Mouse (Mus musculus) intestine, postnatal 0 days (tissue): ENCODE data around the gene Orm3. TPM values are rescaled to one million over a fixed set of nuclear protein-coding genes. Genes with fewer than 3 reads are reported as not detected.

Experiments
- ATAC-seq: fragments of 200-750 bp; cut with Nextera tagmentation; 2 replicates; pipeline ENCODE4 v1.8.0; 2017; ENCODE audit warnings: mild to moderate bottlenecking, moderate TSS enrichment, moderate library complexity
- H3K27ac ChIP-seq: fragments of 300-500 bp; sonication (generic); 2 replicates; pipeline ENCODE4 v1.5.1; 2014; ENCODE audit warnings: mild to moderate bottlenecking, low read depth, low read length, moderate library complexity
- H3K27me3 ChIP-seq: fragments of 300-500 bp; sonication (generic); replicated peaks from 2 replicates; pipeline ENCODE4 v1.6.1; 2014; ENCODE audit warnings: low read length, mixed read lengths; ENCODE audit not compliant: control insufficient read depth, insufficient read depth
- H3K36me3 ChIP-seq: fragments of 300-500 bp; sonication (generic); 2 replicates; pipeline ENCODE4 v1.6.1; 2014; ENCODE audit warnings: mild to moderate bottlenecking, moderate library complexity; ENCODE audit not compliant: control insufficient read depth, insufficient read depth
- H3K4me1 ChIP-seq: fragments of 300-500 bp; sonication (generic); replicated peaks from 2 replicates; pipeline ENCODE4 v1.6.1; 2014; ENCODE audit warnings: antibody characterized with exemption, low read length, mixed read lengths; ENCODE audit not compliant: control insufficient read depth, insufficient read depth
- H3K4me2 ChIP-seq: fragments of 300-500 bp; sonication (generic); replicated peaks from 2 replicates; pipeline ENCODE4 v1.6.1; 2014; ENCODE audit warnings: low read depth, mild to moderate bottlenecking, moderate library complexity
- H3K4me3 ChIP-seq: fragments of 300-500 bp; sonication (generic); 2 replicates; pipeline ENCODE4 v1.5.1; 2014; ENCODE audit warnings: low read depth, low read length
- H3K9ac ChIP-seq: fragments of 300-500 bp; sonication (generic); 2 replicates; pipeline ENCODE4 v1.6.1; 2014; ENCODE audit warnings: mild to moderate bottlenecking, low read depth, low read length
- H3K9me3 ChIP-seq: fragments of 300-500 bp; sonication (generic); 2 replicates; pipeline ENCODE4 v1.6.1; 2016; ENCODE audit warnings: mixed run types; ENCODE audit not compliant: control insufficient read depth
- CTCF ChIP-seq: sonication (generic); IDR thresholded peaks from 2 replicates; pipeline ENCODE4 v1.5.1; 2016; ENCODE audit warnings: low read depth, mild to moderate bottlenecking, control low read depth, antibody characterized with exemption, moderate library complexity
- WGBS: fragments of 180-500 bp; shearing (Covaris S2); extraction: QIAGEN DNeasy Blood & Tissue Kit; methylation state at CpG from one replicate; pipeline ENCODE4 v1.1.7; 2014; 5-methylcytosine and 5-hydroxymethylcytosine counted together
- polyA plus RNA-seq: library from polyadenylated mRNA; unstranded; fragments of >200 nt; fragmentation: Nextera tagmentation; extraction: Ambion mirVana; gene quantifications from 2 replicates; pipeline ENCODE4 v1.2.1, GENCODE M21; 2015

The Orm3 gene
- polyA plus RNA-seq, 1 experiment from 2014 or later = not detected

DNA sequence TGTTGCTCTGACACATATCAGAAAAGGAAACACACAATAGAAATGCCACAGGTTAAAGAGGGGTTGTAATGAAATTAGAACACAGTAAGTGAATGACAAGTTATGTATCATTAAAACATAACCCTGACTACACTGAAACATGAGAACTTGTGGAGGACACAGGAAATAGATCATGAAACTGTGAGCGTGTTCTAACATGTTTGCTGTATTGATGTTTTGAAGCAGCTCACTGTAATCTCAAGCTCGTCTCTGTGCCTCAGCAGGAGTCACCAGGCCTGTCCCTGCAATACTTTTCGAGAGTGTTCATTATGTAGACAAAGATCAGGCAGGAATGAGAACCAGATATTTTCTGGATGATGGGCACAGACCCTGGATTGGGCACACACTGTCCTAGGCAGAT is 12.4 kb upstream of the Orm3 start:
- H3K9ac ChIP-seq = no peak overlapping the region
- no peaks in the 10 kb centered on the region for H3K36me3 ChIP-seq
- no peak overlapping the region for H3K27ac ChIP-seq
- H3K4me3 ChIP-seq = no peak overlapping the region
- no peaks in the 10 kb centered on the region for H3K4me1 ChIP-seq
- ATAC-seq = no peak
- TF ChIP-seq CTCF = no peak
- H3K9me3 ChIP-seq = no peaks in the 10 kb centered on the region
- H3K27me3 ChIP-seq = no peaks in the 10 kb centered on the region
- no peak overlapping the region for H3K4me2 ChIP-seq
- 67% methylated on average over 3 of the region's 3 CpGs for WGBS

DNA sequence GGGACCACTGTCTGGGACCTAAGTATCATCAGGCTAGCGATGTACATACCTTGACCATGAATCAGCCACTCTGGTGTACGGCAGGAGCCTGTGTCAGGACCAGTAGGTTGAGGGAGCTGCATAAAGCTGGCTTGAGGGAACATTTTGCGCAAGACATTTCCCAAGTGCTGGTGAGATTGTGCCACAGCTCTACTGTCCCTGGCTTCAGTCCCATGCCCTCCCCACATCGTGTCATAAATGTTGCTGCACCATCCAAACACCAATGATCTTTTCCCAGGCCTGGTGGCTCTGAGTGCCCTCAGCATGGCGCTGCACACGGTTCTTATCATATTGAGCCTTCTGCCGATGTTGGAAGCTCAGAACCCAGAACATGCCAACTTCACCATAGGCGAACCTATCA is 11.7 kb upstream of the Orm3 start, which contains the start of gene Orm1:
Orm1 (plus strand) TSS at position 266 of the 400 bp plus-strand sequence.
- 80% methylated on average over 8 of the region's 8 CpGs for WGBS
- no peaks in the 10 kb centered on the region for H3K27me3 ChIP-seq
- no peaks in the 10 kb centered on the region for H3K9me3 ChIP-seq
- no peak within 1 kb of the TSS for H3K4me3 ChIP-seq
- TF ChIP-seq CTCF = no peak
- H3K36me3 ChIP-seq = no peaks in the 10 kb centered on the region
- no peak within 1 kb of the TSS for H3K9ac ChIP-seq
- no peak for ATAC-seq
- H3K4me1 ChIP-seq = no peaks in the 10 kb centered on the region
- H3K4me2 ChIP-seq = no peak within 1 kb of the TSS
- H3K27ac ChIP-seq = no peak within 1 kb of the TSS

DNA sequence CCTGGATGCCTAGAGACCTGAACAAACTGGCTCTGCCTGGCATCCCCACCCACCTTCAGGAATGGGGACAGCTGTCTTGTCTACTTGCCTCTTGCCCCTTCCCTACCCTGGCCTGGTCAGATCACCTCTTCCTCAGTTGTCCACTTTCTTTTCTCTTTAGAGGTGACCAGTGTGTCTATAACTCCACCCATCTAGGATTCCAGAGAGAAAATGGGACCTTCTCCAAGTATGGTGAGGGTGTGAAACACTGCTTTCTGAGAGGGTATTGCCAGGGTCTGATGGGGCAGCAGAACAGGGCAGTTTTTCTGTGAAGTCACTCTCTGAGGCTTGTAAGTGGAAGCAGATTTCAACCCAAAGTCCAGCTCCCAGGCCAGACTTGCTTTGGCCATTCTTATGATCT is 10.7 kb upstream of the Orm3 start:
- no peaks in the 10 kb centered on the region for H3K4me1 ChIP-seq
- H3K27me3 ChIP-seq = no peaks in the 10 kb centered on the region
- no peaks in the 10 kb centered on the region for H3K9me3 ChIP-seq
- no peak overlapping the region for H3K9ac ChIP-seq
- no peak for TF ChIP-seq CTCF
- H3K27ac ChIP-seq = no peak overlapping the region
- H3K4me3 ChIP-seq = no peak overlapping the region
- no peak overlapping the region for H3K4me2 ChIP-seq
- ATAC-seq = no peak
- H3K36me3 ChIP-seq = no peaks in the 10 kb centered on the region

DNA sequence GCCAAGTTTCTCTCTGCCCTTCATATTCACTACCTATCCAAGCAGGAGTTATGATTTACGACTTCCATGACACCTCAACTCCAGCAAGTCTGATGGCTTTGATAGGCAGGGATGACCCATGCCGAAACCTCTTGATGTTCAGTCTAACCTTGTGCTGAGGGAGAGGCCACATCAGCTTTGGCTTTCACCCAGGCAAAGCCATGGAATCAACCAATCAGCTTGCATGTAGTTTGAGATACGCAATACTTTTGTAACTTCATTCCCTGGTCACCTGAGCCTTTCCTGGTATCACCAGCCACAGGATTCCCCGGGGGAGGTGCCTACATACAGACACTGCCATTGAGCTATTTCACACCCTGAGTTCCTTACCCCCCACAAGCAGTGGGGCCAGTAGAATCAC is 9.3 kb upstream of the Orm3 start:
- H3K4me3 ChIP-seq = no peak overlapping the region
- no peak for ATAC-seq
- 77% methylated on average over 4 of the region's 4 CpGs for WGBS
- no peaks in the 10 kb centered on the region for H3K36me3 ChIP-seq
- H3K9ac ChIP-seq = no peak overlapping the region
- TF ChIP-seq CTCF = no peak
- no peak overlapping the region for H3K27ac ChIP-seq
- H3K4me2 ChIP-seq = no peak overlapping the region
- H3K27me3 ChIP-seq = no peaks in the 10 kb centered on the region
- H3K9me3 ChIP-seq = no peaks in the 10 kb centered on the region
- H3K4me1 ChIP-seq = no peaks in the 10 kb centered on the region

DNA sequence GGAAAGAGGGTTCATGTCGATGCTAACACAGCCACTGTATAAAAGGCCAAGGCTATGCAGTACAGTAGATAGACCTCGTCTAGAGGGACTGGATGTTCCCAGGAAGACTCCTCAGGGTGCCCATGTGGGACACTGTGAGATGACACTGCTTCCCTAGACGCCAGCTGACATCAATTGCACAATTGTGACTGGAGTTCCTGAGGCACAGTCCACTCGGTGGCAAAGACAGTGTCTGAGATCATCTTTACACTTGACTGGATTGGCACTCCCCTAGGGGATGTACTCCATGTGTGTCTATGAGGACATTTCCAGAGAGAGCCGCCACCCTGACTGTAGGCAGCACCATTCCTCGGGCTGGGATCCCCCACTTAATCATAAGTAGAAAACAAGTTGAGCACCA is 7.4 kb upstream of the Orm3 start:
- H3K27me3 ChIP-seq = no peaks in the 10 kb centered on the region
- H3K9ac ChIP-seq = no peak overlapping the region
- TF ChIP-seq CTCF = no peak
- 75% methylated on average over 6 of the region's 6 CpGs for WGBS
- H3K36me3 ChIP-seq = no peaks in the 10 kb centered on the region
- H3K4me1 ChIP-seq = no peaks in the 10 kb centered on the region
- no peak overlapping the region for H3K4me2 ChIP-seq
- ATAC-seq = no peak
- H3K4me3 ChIP-seq = no peak overlapping the region
- H3K27ac ChIP-seq = no peak overlapping the region
- H3K9me3 ChIP-seq = no peaks in the 10 kb centered on the region

DNA sequence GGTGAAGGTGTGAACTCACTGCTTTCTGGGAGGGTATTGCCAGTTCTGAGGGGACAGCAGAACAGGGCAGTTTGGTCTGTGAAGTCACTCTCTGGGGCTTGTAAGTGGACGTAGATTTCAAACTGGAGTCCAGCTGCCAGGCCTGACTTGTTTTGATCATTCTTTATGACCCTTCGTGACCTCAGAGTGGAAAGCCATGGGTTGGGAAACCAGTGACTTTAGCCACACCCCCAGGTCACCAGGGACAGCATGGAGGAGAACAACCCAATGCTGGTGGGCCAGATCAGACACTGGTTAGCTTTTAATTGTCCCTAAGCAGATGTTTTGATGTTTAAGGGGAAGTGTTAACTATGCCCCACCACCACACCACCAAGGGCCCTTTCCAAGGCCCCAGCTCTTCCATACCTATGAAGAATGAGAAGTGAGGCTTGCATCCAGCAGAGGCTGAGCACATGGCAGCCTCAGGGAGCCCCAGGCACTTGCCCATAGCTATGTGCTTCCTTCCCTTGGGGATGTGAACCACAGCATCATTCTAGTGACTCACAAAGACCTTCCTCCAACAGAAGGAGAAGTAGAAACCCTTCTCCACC is 1.1 kb downstream of the Orm3 start:
- no peak for TF ChIP-seq CTCF
- Histone ChIP-seq H3K27me3 (no peaks in the 10 kb centered on the region), H3K9me3 (no peaks in the 10 kb centered on the region), H3K36me3 (no peaks in the 10 kb centered on the region), H3K9ac (no peak overlapping the region), H3K4me2 (no peak overlapping the region), H3K4me1 (no peaks in the 10 kb centered on the region), H3K27ac (no peak overlapping the region), H3K4me3 (no peak overlapping the region)
- no peak for ATAC-seq
- 72% methylated on average over 2 of the region's 2 CpGs for WGBS

DNA sequence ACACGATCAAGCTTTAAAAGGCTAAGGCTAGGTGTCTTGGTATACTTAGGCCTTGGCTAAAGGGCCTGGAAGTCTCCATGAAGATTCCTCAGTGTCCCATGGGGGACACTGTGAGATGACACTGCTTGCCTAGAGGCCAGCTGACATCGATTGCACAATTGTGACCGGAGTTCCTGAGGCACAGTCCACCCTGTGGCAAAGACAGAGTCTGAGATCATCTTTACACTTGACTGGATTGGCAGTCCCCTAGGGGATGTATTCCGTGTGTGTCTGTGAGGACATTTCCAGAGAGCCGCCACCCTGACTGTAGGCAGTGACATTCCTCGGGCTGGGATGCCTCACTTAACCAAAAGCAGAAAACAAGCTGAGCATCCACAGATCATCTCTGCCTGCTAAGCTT is 3.9 kb downstream of the Orm3 start:
- Histone ChIP-seq H3K27ac (no peak overlapping the region), H3K9ac (no peak overlapping the region), H3K36me3 (no peaks in the 10 kb centered on the region), H3K9me3 (no peaks in the 10 kb centered on the region), H3K27me3 (no peaks in the 10 kb centered on the region), H3K4me2 (no peak overlapping the region), H3K4me3 (no peak overlapping the region), H3K4me1 (no peaks in the 10 kb centered on the region)
- 69% methylated on average over 6 of the region's 6 CpGs for WGBS
- TF ChIP-seq CTCF = no peak
- ATAC-seq = no peak
